Mouse (Mus musculus) brain, adult 10 weeks (tissue): ENCODE data around the gene Tmem30c. TPM values are rescaled to one million over a fixed set of nuclear protein-coding genes. Genes with fewer than 3 reads are reported as not detected.

Source experiments
- polyA plus RNA-seq: library from polyadenylated mRNA; stranded (reverse); fragments of 350-450 nt; fragmentation: Illumina TruSeq; extraction: RNeasy Lipid Tissue Mini Kit (QIAGEN cat#74804); gene quantifications from one replicate; pipeline ENCODE4 v1.2.3, GENCODE M21; 2015; ENCODE audit warnings: low read depth, low replicate concordance

Gene Tmem30c
- 0.49 TPM for polyA plus RNA-seq

DNA sequence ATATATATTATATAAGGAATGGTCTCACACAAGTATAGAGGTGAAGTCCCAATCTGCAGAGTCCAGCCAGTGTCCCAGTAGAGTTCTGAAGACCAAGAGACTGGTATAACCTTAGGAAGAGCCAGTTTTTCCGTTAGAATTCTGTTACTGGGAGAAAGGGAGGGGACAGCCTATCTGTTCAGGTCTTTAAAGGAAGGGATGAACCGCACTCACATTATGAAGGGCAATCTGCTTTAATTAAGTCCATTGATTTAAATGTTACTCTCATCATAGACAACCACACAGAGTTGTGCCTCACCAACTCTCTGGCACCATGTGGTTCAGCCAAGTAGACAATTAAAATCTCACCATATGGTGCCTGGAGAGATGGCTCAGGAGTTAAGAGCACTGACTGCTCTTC lies at the start of gene Tmem30c:
Gene Tmem30c, minus strand, starts transcription at position 101 of the 400 bp plus-strand sequence.

DNA sequence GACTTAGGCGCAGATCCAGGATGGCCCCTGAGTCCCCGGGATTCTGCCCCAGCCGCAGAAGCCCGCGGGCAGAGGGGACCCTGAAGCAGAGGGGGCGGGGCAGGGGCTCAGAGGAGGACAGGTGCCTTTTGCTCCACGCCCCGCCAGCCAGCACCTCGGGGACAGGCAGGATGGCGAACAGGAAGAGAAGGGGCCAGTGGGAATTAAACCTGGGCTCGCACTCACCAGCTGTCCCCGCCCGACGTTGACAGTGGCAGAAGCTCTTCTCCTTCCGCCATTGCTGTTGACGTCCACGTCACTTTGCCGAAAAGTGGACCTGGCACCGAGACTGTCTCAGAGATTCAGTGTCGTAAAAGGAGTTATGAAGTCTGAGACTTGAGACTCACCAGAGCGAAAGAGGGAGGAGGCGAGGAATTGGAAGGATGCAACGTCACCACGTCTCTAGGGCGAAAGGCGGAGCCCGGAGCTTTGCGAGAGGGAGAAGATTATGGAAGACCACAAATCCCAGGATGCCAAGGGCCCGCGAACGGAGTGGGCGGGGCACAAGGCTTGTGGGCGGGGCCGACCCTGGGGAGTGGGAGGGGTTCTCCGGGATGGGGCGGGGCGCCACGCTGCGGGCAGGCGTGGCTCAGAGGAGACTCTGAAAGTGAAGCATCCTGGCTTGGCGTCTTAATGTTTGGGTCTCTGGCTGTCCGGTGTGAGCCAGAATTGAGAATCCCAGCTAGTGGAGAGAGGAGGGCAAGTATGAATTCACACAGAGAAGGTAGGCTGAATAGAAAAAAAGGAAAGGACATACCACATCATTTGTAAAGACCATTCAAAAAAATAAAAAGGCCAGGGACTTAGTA lies 61.4 kb downstream of the Tmem30c start, which contains the start of gene Tbc1d23:
Gene Tbc1d23, minus strand, starts transcription at position 416 of the 848 bp plus-strand sequence.

Other genes starting within 250 kb of the Tmem30c start
- not detected for gene Tmem45a2, start 221.5 kb downstream of the Tmem30c start, polyA plus RNA-seq
- 101 TPM for gene Tomm70a, start 171.2 kb downstream of the Tmem30c start, polyA plus RNA-seq
- 27.0 TPM for gene Nit2, start 125.5 kb downstream of the Tmem30c start, polyA plus RNA-seq
- gene Tbc1d23, start 61.4 kb downstream of the Tmem30c start, polyA plus RNA-seq, result 40.6 TPM
- gene Filip1l, start 60.2 kb upstream of the Tmem30c start, polyA plus RNA-seq, result 3.5 TPM